Mouse (Mus musculus) spleen, adult 2 months (tissue): ENCODE data around the gene Xrcc4.

Experiments used
- CTCF ChIP-seq: fragments of 200-500 bp; IDR thresholded peaks from 2 replicates; pipeline ENCODE4 v1.5.1; 2011; ENCODE audit warnings: mild to moderate bottlenecking, inconsistent platforms; ENCODE audit not compliant: insufficient read depth, insufficient read length, insufficient replicate concordance; ENCODE audit errors: extremely low read depth
- POLR2A ChIP-seq: fragments of 200-500 bp; IDR thresholded peaks from 2 replicates; pipeline ENCODE4 v1.6.1; 2011; ENCODE audit warnings: low read depth, low read length, inconsistent platforms

- TF ChIP-seq POLR2A (no peak), CTCF (no peak)
Observed at GRCm38 (mm10) chr13:89780276-89780675, 309.1 kb downstream of the Xrcc4 start.
